Mouse (Mus musculus): ENCODE measurements at regions not wholly inside any gene's neighbourhood (a gene's known extent, or its start where the extent isn't known, plus 50 kb on each side); places are given as distances from the start of the nearest gene placed in this dataset.

- TF ChIP-seq CTCF (IDR thresholded peaks at IDR 0.05; ENCODE audit: borderline replicate concordance, insufficient read depth, low read length), result no peak
- TF ChIP-seq POLR2A (IDR thresholded peaks at IDR 0.05; ENCODE audit: low read depth, low read length), result no peak
Measured at GRCm38 (mm10) chr7:129787736-129788135, 196.1 kb downstream of the Wdr11 start.

All from embryonic fibroblast, embryonic 13.5 days (primary cell).